Mouse (Mus musculus): ENCODE measurements at regions not wholly inside any gene's neighbourhood (a gene's known extent, or its start where the extent isn't known, plus 50 kb on each side); places are given as distances from the start of the nearest gene placed in this dataset.

DNA sequence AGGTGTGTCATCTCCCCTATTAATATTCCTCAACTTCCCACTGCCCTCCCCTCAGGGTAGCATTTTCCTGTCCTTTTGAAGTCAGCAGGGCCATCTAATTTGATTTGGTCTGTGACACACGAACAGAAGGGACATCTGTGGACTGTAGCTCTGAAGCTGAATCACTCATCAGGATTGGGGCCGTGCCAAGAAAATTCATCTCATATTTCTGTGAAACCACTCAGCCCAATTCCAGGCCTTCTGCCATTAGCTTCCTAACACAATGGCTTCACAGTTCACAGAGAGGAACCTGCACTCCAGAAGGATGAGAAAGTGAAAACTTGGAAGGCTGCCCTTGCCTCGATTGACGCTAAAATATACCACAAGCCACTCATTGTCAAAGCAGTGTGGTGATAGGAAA lies 86.1 kb downstream of the Abhd5 start:
- DNase-seq = no peak

DNA sequence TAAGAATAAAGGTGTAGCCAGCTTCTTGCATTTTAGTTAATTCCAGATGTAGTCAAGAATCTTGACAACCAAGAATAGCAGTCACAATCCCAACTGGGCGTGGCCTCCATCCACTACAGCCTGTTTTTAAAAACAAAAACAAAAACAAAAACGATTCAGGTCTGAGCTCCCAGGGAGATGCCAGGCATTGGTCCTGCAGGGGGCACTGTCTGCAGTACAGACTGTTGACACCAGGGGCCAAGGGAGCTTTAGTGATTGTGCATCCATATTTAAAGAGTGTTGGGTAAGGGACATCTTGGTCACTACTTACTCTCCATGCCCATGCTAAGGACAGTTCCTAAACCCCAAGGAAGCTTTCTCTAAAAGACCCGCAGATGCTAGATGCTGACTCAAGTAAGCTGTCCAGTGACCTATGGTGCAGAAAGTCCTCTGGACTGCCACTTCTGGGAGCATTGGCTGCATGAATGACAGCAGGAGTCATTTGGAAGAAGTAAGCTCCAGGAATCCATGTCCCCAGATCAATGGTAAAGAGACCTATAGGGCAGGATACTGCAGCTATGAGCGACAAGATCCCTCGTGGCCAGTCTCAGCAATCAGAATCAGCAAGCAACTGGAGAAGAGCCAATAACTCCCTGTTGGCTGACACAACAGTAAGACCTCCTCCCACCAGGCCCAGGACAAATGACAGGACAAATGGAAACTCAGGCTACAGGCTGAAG lies 95.1 kb downstream of the Abhd5 start:
- peak; percentile 14 for DNase-seq

DNA sequence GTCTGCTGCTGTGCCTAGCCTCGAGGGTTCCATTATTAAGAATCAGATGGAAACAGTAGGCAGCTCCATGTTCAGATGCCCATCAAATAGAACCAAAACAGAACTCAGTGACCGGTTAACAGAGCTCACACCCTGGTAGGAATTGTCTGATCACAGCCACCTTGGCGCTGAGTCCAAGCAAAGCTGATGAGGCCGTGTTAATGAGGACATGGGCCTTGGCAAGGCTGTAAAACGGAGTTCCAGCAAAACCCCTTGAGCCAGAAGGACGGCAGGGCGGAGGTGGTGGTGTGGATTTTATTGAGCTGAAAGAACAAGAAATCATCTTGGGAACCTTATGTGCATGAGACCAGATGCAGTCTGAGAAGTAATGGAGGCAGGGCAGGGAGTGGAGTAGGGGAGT lies 96.2 kb downstream of the Abhd5 start:
- DNase-seq = no peak

- DNase-seq = no peak
Measured at GRCm38 (mm10) chr9:122448342-122448741, 96.9 kb downstream of the Abhd5 start.

GRCm38 (mm10) chr9:122450524-122450923 lies 99.1 kb downstream of the Abhd5 start:
- DNase-seq = no peak

DNA sequence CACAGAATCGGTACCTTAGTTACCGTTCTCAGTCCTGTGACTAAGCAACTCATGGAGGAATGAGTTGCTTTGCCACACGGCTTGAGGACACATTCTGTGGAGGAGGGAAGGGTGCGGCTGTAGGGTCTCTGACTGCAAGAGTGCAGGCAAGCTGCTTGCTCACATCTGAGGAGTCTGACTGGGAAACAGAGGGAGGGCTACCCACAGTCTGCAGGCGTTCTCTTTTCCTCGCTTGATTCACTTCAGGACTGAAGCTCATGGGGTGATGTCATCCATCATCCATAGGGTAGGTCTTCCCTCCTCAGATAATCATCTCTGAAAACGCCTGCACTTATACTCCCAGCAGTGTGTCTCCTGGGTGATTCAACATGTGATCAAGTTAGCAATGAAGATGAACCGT lies 103.9 kb downstream of the Abhd5 start:
- DNase-seq = no peak

DNA sequence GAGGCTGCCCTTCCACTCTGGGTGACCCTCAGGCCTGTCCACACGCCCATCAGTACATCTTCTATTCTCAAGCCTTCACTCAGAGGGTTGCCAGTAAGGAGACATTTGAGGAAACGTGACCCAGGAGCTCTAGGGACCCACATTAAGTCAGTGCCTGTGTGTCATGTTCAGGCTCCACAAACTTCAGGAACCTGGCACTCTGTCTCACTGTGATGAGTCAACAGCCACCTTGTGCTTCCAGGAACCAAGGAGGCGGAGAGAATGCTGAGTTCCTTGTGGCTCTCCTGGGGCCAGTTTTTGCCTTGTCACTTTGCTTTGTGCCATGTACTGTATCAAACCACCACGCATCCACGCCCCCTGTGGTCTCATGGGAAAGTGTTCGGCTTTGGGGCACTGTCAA lies 104.4 kb downstream of the Abhd5 start:
- no peak for DNase-seq

DNA sequence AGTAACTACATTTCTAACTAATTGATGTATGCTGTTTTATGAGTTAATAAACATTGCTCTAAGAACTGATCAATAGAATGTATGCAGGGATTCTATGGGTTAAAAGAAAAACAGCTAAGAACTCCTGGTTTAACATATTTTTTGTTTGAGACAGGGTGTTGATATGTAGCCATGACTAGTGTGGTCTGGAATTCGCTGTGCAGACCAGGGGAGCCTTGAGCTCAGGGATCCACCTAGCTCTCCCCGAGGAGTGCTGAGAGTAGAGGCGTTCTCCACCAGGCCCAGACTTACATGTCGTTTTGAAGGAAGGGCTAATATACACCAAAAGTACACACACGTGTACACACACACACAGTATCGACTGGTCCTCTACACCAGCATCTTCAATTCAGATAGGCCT lies 108.1 kb downstream of the Abhd5 start:
- DNase-seq = no peak

GRCm38 (mm10) chr9:122471539-122471938 lies 120.1 kb downstream of the Abhd5 start:
- peak; percentile 27 for DNase-seq

DNA sequence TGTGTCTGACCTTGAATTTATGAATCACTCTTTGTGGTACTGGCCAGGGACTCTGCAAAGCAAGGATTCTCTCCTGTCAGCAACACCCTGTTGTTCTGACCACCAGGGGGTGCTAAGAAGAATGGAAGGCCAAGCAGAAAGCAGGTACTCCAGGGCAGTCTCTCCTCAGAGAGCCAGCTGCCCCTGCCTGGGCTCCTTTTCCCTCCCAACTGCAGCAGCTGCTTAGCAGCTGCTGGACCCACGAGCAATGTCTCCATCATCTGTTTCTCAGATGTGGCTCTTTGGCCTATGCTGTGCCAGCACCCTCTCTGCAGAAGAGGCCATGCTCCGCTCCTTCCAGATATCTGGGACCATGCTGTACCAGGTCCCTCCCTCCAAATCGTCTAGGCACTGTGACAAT lies 124.9 kb downstream of the Abhd5 start:
- DNase-seq = peak; percentile 72

DNA sequence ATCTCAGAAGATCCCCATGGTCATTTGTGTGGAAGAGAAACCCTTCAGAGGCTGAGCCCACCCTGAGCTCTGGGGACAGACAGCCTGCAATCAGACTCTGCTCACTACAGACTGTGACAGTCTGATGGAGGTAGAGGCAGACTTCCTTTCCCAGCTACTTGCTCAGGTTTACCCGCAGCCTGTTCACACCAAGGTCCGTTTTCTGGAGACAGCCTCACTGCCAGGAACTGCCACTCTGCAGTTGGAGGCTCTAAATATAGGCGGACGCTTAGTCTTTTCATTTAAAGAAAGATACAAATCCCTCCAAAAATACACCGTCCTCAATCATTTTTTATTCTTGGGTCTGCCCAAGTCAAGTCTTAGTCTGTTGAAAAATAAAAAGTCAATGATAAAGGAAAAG lies 135.6 kb downstream of the Abhd5 start:
- no peak for DNase-seq

DNA sequence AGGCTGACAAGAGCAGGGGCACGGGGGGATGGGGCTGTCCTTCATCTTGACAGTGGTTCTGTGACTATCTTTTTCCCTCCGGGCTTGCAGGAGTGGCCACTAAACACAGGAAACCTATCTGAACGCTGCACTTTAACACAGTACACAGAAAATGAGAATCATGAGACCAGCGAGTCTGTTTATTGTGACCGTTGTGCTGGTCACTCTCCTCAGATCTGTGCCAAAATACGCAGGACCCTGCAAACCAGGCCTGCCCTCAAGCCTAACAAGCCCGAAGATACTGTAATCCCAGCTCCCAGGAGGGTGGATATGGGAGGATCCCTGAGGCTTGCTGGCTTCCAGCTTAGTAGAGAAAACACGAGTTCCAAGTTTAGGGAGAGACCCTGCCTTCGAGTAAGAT lies 143.3 kb downstream of the Abhd5 start:
- no peak for DNase-seq

GRCm38 (mm10) chr9:122496482-122496985 lies 145.1 kb downstream of the Abhd5 start:
- no peak for DNase-seq

DNA sequence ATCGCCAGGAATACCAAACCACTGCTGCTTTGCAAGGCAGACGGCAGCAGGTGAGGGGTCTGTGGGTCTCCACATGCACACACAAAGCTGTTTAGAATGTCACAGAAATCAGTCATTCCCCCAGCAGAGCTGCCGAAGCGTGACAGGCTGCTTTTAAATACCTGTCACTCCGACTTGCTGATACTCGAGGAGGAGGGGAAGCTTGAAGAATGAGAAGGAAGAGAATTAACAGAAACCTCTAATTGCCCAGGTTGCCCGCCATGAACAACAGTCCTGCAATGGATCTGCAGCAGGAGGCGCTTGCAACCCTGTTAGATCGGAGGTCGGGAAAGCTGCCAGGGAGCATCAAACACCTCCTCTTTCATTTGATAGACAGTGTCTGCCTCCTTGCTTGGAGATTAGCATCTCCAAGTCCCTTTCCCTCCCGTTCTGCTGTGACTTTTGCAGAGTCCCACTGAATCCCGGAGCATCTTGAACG lies 150.5 kb downstream of the Abhd5 start:
- no peak for DNase-seq

DNA sequence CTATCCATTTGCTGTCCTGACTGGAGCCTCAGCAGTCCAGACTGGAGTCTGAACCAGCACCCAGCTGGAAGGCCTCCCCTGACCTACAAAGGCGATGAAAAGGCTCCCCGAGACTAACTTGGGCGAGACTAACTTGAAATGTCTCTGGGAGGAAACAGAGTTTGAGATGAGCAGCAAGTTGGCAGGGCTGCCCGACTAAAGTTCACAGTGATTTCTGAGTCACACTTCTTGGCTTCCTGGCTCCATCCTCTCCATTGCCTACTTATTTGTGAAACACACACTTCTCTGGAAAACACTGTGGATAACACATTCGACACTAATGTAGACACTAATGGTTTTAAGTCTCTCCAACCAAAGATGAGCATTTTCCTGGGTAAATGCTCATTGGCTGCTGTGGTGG lies 170.2 kb downstream of the Abhd5 start:
- no peak for DNase-seq

DNA sequence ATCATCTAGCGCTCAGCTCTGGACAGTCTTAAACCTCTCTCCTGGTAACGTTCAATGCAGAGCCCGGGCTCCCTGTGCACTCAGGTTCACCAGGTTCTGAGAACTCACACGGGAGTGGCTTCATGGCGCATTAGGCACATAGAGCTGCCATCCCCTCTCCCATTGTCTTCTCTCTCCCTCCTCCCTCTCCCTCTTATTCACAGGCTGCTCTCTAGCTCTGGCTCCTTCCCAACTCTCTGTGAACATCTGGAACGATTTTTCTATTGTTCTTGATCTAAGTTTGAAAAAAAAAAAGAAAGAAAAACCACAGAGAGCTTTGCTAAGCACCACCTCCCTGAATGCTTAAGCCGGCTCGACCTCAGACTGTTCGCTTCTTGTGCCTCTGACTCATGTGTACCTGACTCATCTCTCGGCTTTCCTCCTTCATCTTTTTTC lies 174.2 kb downstream of the Abhd5 start:
- DNase-seq = peak; percentile 32

GRCm38 (mm10) chr9:122528267-122528666 lies 176.9 kb downstream of the Abhd5 start:
- no peak for DNase-seq

- DNase-seq = no peak
Measured at GRCm38 (mm10) chr9:122529721-122530120, 178.3 kb downstream of the Abhd5 start.

- DNase-seq = no peak
Measured at GRCm38 (mm10) chr9:122531806-122532205, 180.4 kb downstream of the Abhd5 start.

DNA sequence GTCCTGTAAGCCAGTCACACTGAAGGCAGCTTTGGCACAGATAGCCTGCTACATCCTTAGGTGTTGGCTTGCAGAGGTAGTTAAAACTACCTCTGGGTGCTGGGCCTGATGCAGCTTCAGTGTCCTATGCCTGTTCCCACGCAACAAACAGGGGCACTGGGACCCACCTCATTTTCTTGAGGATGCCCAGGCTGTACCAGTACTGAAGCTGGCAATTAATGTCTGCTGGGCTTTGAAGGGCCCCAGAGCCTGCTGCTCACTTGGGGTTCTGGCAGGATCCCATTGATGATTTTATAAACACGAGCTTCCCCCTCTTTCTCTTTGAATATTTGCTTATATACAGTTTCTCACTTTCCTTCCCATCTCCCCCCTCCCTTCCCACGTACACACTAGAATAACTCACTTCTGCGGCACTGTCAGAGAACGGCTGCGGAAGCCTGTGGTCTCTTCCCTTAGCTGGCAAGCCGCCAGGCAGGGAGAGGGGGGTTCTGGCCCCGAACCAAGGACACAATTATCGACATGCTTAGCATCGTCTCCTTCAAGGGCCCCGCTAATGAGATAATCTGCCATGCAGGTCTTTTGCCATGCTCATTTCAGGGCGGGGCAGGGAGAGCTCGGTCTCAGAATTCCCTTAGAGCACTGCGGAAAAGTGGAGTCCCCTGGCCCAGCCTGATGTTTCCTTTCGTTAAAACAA lies 182.9 kb downstream of the Abhd5 start:
- no peak for DNase-seq

DNA sequence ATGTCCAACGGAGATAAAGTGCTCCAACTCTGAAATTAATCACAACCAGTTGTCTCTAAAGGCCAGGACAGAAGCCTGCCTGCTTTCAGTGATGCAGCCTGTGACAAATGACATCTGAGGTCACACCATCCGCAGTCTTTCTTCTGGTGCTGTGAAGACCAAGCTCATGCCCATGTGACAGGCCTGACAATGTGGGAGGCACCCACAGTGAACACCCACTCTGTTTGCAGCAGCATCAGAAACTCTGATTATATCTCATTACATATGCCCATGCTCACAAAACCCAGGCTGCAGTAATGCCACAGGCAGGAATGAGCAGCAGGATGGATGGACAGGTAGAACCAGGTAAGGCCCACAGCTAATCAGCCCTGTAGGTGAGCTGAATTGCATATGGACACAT lies 183.6 kb downstream of the Abhd5 start:
- DNase-seq = no peak

GRCm38 (mm10) chr9:122540091-122540490 lies 188.7 kb downstream of the Abhd5 start:
- peak; percentile 35 for DNase-seq

- DNase-seq = no peak
Measured at GRCm38 (mm10) chr9:122556051-122556450, 191.1 kb upstream of the Topaz1 start.

DNA sequence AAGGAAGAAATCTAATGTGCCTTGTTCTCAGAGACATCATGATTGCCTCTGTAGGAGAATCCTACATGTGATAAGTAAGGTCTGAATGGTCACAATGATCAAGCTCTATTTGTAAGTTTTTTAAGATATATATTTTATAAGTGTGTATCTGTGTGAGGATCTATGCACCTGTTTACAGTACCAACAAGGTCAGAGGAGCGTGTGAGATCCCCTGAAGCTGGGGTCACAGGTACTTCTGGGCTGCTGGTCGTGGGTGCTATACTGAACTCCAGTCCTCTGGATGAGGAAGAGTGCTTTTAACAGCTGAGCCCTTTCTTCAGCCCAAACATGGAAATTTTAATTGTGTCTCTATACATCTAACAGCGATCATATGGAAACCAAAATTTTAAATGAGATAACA lies 181.1 kb upstream of the Topaz1 start:
- no peak for DNase-seq
